Mouse (Mus musculus) ES-Bruce4 (cell line): Measurements from ENCODE around the gene Utp4. TPM values are rescaled to one million over a fixed set of nuclear protein-coding genes. Genes with fewer than 3 reads are reported as not detected.

Experiments used
- H3K27ac ChIP-seq: 2 replicates; pipeline ENCODE4 v1.5.1; 2012; ENCODE audit warnings: low read length, inconsistent platforms; ENCODE audit not compliant: insufficient read depth
- H3K27me3 ChIP-seq: 2 replicates; pipeline ENCODE4 v1.6.1; 2012; ENCODE audit warnings: mild to moderate bottlenecking, low read length, inconsistent platforms; ENCODE audit not compliant: control insufficient read depth, poor library complexity, insufficient read depth, severe bottlenecking
- H3K36me3 ChIP-seq: 2 replicates; pipeline ENCODE4 v1.6.1; 2012; ENCODE audit warnings: inconsistent platforms, mild to moderate bottlenecking, low read length, moderate library complexity; ENCODE audit not compliant: control insufficient read depth, poor library complexity, insufficient read depth, severe bottlenecking
- H3K4me1 ChIP-seq: one replicate; pipeline ENCODE4 v1.8.1; 2011; ENCODE audit warnings: low read length; ENCODE audit not compliant: control insufficient read depth, insufficient read depth
- H3K4me3 ChIP-seq: 2 replicates; pipeline ENCODE4 v1.5.1; 2011; ENCODE audit warnings: low read depth, mild to moderate bottlenecking, low read length
- H3K9ac ChIP-seq: 2 replicates; pipeline ENCODE4 v1.6.1; 2012; ENCODE audit warnings: low read depth, mild to moderate bottlenecking, inconsistent platforms; ENCODE audit not compliant: poor library complexity, severe bottlenecking
- H3K9me3 ChIP-seq: replicated peaks from 2 replicates; pipeline ENCODE4 v1.6.1; 2012; ENCODE audit warnings: mild to moderate bottlenecking, low read length, inconsistent platforms; ENCODE audit not compliant: control insufficient read depth, poor library complexity, insufficient read depth, severe bottlenecking
- CTCF ChIP-seq: IDR thresholded peaks from one replicate; pipeline ENCODE4 v1.8.1; 2011; ENCODE audit warnings: low read depth, low read length
- EP300 ChIP-seq: IDR thresholded peaks from 2 replicates; pipeline ENCODE4 v1.6.1; 2011; ENCODE audit warnings: low read depth, low read length; ENCODE audit not compliant: insufficient read depth
- POLR2A ChIP-seq: IDR thresholded peaks from one replicate; pipeline ENCODE4 v1.8.1; 2011; ENCODE audit warnings: low read length; ENCODE audit not compliant: insufficient read depth
- polyA plus RNA-seq: library from polyadenylated mRNA; stranded (reverse); fragments of >200 nt; gene quantifications from 2 replicates; pipeline ENCODE4 v1.2.4, GENCODE M21; 2011; ENCODE audit warnings: low read depth; ENCODE audit not compliant: missing spikeins, insufficient read depth, insufficient read length

The Utp4 gene
- 109 and 113 TPM in 2 replicates for polyA plus RNA-seq

DNA sequence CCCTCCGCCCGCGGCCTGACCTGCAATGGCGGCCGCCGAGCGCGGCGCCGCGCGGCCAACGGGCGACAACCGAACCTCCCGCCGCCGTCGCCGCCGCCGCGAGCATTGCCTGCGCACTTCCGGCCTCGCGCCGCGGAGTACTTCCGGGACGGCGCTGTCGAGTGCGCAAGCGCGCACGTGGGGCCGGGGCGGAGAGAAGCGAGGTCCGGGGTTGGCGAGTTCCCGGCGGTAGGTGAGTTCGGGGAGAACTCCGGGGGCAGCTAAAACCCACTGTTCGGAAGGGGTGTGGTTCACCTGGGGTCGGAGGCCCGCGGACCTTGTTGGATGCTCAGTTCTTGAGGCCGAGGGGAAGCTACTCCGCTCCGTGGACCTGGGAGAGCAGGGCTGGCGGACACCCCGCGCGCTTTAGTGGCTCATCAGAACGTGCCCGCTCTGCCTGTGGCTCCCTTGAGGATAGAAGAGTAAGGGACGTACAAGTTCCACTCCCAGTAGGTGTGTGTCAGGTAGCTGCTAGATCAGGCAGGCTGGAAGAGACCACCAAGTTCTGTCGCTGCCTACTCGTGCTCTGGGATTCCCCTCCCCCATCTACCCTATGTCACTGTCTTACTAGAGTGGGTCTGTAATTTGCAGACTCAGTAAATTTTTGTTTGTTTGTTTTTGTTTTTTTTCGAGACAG, at the start of gene Utp4:
Utp4 (plus strand) TSS at position 156 of the 676 bp plus-strand sequence.
- 0 out of 2 replicates have a peak, but pooled peaks have one; percentile 10 for TF ChIP-seq EP300
- TF ChIP-seq POLR2A, result no peak
- Histone ChIP-seq H3K36me3 (peaks cover 50% of the 10 kb centered on the region), H3K27ac (peak within 1 kb of the TSS; percentile 99), H3K4me1 (no peaks in the 10 kb centered on the region), H3K9me3 (peaks cover 5% of the 10 kb centered on the region; the same call in 1 of the 2 replicates), H3K4me3 (peak within 1 kb of the TSS; percentile 87), H3K9ac (peak within 1 kb of the TSS; percentile 100), H3K27me3 (no peaks in the 10 kb centered on the region)

DNA sequence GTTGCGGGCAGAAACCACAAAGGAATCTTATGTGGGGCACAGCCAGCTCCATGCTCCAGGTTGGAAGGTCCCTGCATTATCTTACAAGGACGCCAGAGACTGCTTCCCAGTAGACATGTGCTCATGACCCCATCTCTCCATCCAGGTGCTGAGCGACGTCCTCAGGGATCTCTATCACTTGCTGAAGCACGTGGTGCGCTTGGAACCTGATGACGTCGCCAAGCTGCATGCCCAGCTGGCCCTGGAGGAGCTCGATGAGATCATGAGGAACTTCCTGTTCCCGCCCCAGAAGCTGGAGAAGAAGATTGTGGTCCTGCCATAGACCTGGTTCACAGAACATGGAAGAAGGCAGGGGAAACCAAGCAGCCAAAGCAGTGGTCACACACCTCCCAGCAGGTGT, 43.4 kb upstream of the Utp4 start:
- Histone ChIP-seq H3K4me1 (no peaks in the 10 kb centered on the region), H3K9me3 (no peaks in the 10 kb centered on the region), H3K4me3 (no peak overlapping the region), H3K9ac (no peak overlapping the region), H3K36me3 (no peaks in the 10 kb centered on the region), H3K27me3 (no peaks in the 10 kb centered on the region), H3K27ac (no peak overlapping the region)
- TF ChIP-seq POLR2A (no peak), EP300 (no peak), CTCF (no peak)

DNA sequence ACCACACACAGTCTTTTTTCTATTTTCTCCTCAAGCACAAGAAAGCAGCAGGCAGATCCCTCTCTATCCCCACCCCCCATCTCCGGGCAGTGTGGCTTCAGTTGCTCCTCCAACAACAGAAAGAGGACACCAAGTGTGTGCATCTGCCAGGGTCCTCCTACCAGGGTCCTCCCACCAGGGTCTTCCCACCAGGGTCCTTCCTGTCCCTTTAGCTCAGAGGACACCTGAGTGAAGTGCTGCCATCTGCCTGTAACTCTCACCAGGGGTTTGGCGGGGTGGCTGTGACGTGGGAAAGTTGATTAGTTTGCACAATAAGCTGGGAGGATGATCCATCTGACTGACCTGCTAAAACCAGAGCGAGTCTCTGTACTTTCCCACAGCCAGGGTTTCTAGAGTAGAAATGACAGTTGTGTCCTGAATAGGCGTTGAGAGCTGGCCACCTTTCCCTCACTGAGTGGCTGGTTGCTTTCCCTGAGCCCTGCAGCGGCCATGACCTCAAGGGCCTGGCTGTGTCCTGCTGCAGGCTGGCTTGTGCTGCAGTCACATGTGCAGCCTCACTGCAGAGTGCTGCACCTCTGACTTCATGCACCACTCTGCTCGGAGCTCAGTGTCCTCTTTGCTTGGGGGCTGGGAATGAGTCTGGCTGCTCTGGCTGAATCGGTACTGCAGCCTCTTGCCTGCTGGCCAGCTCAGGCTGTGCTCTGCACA, 38.7 kb upstream of the Utp4 start:
- H3K4me3 ChIP-seq, result no peak overlapping the region
- H3K9ac ChIP-seq, result no peak overlapping the region
- H3K36me3 ChIP-seq, result no peaks in the 10 kb centered on the region
- no peak for TF ChIP-seq EP300
- TF ChIP-seq CTCF, result no peak
- no peak for TF ChIP-seq POLR2A
- H3K9me3 ChIP-seq, result no peaks in the 10 kb centered on the region
- no peaks in the 10 kb centered on the region for H3K27me3 ChIP-seq
- no peaks in the 10 kb centered on the region for H3K4me1 ChIP-seq
- no peak overlapping the region for H3K27ac ChIP-seq

GRCm38 (mm10) chr8:106855242-106855562, 38.2 kb upstream of the Utp4 start:
- Histone ChIP-seq H3K9ac (no peak overlapping the region), H3K4me1 (no peaks in the 10 kb centered on the region), H3K27ac (no peak overlapping the region), H3K36me3 (no peaks in the 10 kb centered on the region), H3K27me3 (no peaks in the 10 kb centered on the region), H3K4me3 (no peak overlapping the region), H3K9me3 (no peaks in the 10 kb centered on the region)
- TF ChIP-seq CTCF (no peak), POLR2A (no peak), EP300 (no peak)

DNA sequence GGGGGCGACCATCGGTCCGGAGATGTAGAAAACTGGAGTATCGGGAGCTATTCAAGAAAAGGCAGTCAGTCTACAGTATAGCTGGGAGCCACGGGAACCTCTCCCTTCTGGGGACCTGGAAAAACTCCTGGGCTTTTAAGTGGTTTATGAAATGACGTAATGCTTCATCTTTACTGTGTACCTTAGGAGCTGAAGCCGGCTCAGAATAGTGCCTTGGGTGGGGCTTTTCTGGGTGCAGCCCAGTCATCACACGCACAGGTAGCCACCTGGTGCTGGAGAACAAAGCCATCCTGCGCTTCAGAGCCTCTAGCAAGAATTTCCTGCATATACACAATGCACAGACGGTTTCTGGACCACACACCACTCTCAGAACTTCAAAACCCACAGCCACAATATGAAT, 30.6 kb upstream of the Utp4 start:
- TF ChIP-seq CTCF (no peak), EP300 (no peak), POLR2A (no peak)

GRCm38 (mm10) chr8:106865354-106865753, 28.1 kb upstream of the Utp4 start:
- Histone ChIP-seq H3K27ac (no peak overlapping the region), H3K27me3 (peaks cover 8% of the 10 kb centered on the region; the same call in 1 of the 2 replicates), H3K4me3 (no peak overlapping the region), H3K9ac (no peak overlapping the region), H3K9me3 (no peaks in the 10 kb centered on the region), H3K4me1 (no peaks in the 10 kb centered on the region), H3K36me3 (no peaks in the 10 kb centered on the region)
- TF ChIP-seq CTCF (no peak), POLR2A (no peak), EP300 (no peak)

More for the DNA sequence above, 30.6 kb upstream of the Utp4 start:
- Histone ChIP-seq H3K9ac (no peak overlapping the region), H3K27ac (no peak overlapping the region), H3K36me3 (no peaks in the 10 kb centered on the region), H3K9me3 (no peaks in the 10 kb centered on the region), H3K4me1 (no peaks in the 10 kb centered on the region), H3K4me3 (no peak overlapping the region), H3K27me3 (no peaks in the 10 kb centered on the region)
